Mouse (Mus musculus) ES-Bruce4 (cell line): ENCODE data around the gene Dnajc28.

Experiments
- CTCF ChIP-seq: IDR thresholded peaks from one replicate; pipeline ENCODE4 v1.8.1; 2011; ENCODE audit warnings: low read depth, low read length
- POLR2A ChIP-seq: IDR thresholded peaks from one replicate; pipeline ENCODE4 v1.8.1; 2011; ENCODE audit warnings: low read length; ENCODE audit not compliant: insufficient read depth

DNA sequence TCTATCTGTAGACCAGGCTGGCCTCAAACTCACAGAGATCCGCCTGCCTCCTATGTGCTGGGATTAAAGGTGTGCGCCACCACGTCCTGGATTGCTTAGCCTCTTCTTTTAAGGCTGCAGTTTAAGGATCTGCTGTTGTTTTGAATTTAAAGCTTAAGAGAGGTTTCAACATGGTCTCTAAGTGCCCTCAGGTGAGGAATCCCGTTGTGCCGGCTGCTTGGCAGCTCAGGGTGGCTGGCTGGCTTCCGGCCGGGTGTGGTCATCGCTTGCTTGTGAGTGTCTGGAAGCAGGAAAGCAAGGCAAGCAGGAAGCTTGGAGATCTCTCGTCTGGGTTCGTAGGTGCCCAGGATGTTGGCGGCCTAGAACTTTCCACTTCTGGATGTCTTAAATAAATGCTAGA, 2.2 kb upstream of the Dnajc28 start:
- no peak for TF ChIP-seq POLR2A
- no peak for TF ChIP-seq CTCF
